Mouse (Mus musculus) ES-Bruce4 (cell line): ENCODE data around the gene Zfp961.

Experiments used
- CTCF ChIP-seq: IDR thresholded peaks from one replicate; pipeline ENCODE4 v1.8.1; 2011; ENCODE audit warnings: low read depth, low read length
- POLR2A ChIP-seq: IDR thresholded peaks from one replicate; pipeline ENCODE4 v1.8.1; 2011; ENCODE audit warnings: low read length; ENCODE audit not compliant: insufficient read depth

GRCm38 (mm10) chr8:72005912-72006311 is 55.1 kb downstream of the Zfp961 start:
- no peak for TF ChIP-seq CTCF
- no peak for TF ChIP-seq POLR2A
